Mouse (Mus musculus) forebrain, embryonic 12.5 days (tissue): ENCODE results near the gene Gm21294. TPM values are rescaled to one million over a fixed set of nuclear protein-coding genes. Genes with fewer than 3 reads are reported as not detected.
"Not testable (repeated sequence)": the region's sequence is repeated elsewhere in the genome, so short reads cannot be mapped to it uniquely, and the experiment has no call there.

ENCODE experiments used
- ATAC-seq: fragments of 200-750 bp; cut with Nextera tagmentation; 2 replicates; pipeline ENCODE4 v1.8.0; 2017; ENCODE audit warnings: moderate TSS enrichment; ENCODE audit not compliant: low FRiP score
- H3K27ac ChIP-seq: fragments of 300-500 bp; sonication (generic); 2 replicates; pipeline ENCODE4 v1.5.1; 2016; ENCODE audit warnings: mild to moderate bottlenecking
- H3K27me3 ChIP-seq: fragments of 300-500 bp; sonication (generic); 2 replicates; pipeline ENCODE4 v1.6.1; 2016; ENCODE audit warnings: mild to moderate bottlenecking
- H3K36me3 ChIP-seq: fragments of 300-500 bp; sonication (generic); replicated peaks from 2 replicates; pipeline ENCODE4 v1.6.1; 2016; ENCODE audit warnings: mild to moderate bottlenecking
- H3K4me1 ChIP-seq: fragments of 300-500 bp; sonication (generic); 2 replicates; pipeline ENCODE4 v1.6.1; 2016
- H3K4me2 ChIP-seq: fragments of 300-500 bp; sonication (generic); 2 replicates; pipeline ENCODE4 v1.6.1; 2016; ENCODE audit warnings: mild to moderate bottlenecking, moderate library complexity
- H3K4me3 ChIP-seq: fragments of 300-500 bp; sonication (generic); replicated peaks from 2 replicates; pipeline ENCODE4 v1.5.1; 2016; ENCODE audit warnings: mild to moderate bottlenecking
- H3K9ac ChIP-seq: fragments of 300-500 bp; sonication (generic); 2 replicates; pipeline ENCODE4 v1.6.1; 2016; ENCODE audit warnings: mild to moderate bottlenecking
- H3K9me3 ChIP-seq: fragments of 300-500 bp; sonication (generic); 2 replicates; pipeline ENCODE4 v1.6.1; 2016
- WGBS: fragments of 180-500 bp; shearing (Covaris S2); methylation state at CpG from one replicate; pipeline ENCODE4 v1.1.7; 2016; 5-methylcytosine and 5-hydroxymethylcytosine counted together
- polyA plus RNA-seq: library from polyadenylated mRNA; unstranded; fragments of >200 nt; fragmentation: Nextera tagmentation; extraction: Ambion mirVana; gene quantifications from 2 replicates; pipeline ENCODE4 v1.2.1, GENCODE M21; 2016

Gm21294 gene
- not detected in 2 replicates for polyA plus RNA-seq

DNA sequence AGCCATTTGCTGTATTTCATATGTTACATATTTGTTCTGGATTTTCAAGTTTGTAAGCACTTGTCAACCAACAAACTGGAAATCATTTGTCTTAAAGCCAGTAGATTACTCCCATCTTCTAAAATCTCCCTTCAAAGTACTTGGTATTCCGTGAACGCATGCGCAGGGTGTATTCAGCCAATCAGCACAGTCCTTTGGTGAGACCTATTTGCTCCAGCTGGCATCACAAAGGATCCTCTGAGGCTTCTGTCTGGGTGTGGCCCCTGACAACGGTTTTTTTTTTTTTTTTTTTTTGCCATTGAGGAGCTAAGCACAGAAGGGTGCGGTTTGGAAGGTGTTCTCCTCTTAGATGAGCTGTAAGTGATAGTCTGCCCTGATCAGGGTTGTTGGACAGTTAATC, at the start of gene Gm21294:
Gene Gm21294 (plus strand): TSS at position 301 of the 400 bp plus-strand sequence.
- H3K9me3 ChIP-seq, H3K27ac ChIP-seq, H3K27me3 ChIP-seq, H3K4me1 ChIP-seq, H3K4me3 ChIP-seq, ATAC-seq, H3K4me2 ChIP-seq, H3K36me3 ChIP-seq, H3K9ac ChIP-seq: not testable (repeated sequence)
- no CpG with 5 or more reads among the region's 5 CpGs for WGBS

DNA sequence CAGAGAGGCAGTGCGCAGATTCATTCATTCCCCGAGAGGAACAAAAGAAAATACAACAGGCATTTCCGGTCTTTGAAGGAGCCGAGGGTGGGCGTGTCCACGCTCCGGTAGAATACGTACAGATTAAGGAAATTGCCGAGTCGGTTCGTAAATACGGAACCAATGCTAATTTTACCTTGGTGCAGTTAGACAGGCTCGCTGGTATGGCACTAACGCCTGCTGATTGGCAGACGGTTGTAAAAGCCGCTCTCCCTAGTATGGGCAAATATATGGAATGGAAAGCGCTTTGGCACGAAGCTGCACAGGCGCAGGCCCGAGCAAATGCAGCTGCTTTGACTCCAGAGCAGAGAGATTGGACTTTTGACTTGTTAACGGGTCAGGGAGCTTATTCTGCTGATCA, 73.6 kb downstream of the Gm21294 start:
- H3K9me3 ChIP-seq = not testable (repeated sequence)
- 94% methylated on average over 5 of the region's 21 CpGs for WGBS

More for the DNA sequence above, 73.6 kb downstream of the Gm21294 start:
- H3K27ac ChIP-seq, H3K4me3 ChIP-seq, H3K27me3 ChIP-seq, H3K9ac ChIP-seq, ATAC-seq, H3K4me2 ChIP-seq, H3K36me3 ChIP-seq, H3K4me1 ChIP-seq: not testable (repeated sequence)
